Mouse (Mus musculus): ENCODE measurements at regions not wholly inside any gene's neighbourhood (a gene's known extent, or its start where the extent isn't known, plus 50 kb on each side); places are given as distances from the start of the nearest gene placed in this dataset.

DNA sequence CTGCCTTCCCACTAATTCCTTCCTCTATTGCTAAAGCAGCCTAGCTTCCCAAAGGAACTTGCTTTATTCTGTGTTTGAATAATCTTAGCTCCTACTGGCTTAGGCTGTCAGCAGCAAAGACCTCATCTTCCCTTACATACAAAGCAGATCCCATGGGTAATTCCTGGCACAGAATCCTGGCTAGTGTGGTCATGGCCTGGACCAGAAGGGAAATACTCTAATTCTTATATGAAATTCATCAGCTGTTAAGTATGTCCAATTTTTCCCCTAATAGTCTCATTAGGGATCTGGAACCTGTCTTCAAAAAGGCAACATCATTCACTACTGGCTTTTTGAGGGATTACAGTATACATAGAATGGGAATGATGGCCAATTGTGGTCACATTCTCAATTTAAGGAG lies 135.0 kb downstream of the Inhba start:
- TF ChIP-seq CTCF (IDR thresholded peaks at IDR 0.05; ENCODE audit: low read depth, low read length): no peak
- TF ChIP-seq EP300 (IDR thresholded peaks at IDR 0.05; ENCODE audit: insufficient read depth, low read depth, low read length): no peak
